Mouse (Mus musculus): ENCODE results near the gene Lhb.
A peak's percentile ranks its signal among the peaks of the same experiment; 100 is the strongest.
"Not testable (repeated sequence)": the region's sequence is repeated elsewhere in the genome, so short reads cannot be mapped to it uniquely, and the experiment has no call there.

Lhb gene

DNA sequence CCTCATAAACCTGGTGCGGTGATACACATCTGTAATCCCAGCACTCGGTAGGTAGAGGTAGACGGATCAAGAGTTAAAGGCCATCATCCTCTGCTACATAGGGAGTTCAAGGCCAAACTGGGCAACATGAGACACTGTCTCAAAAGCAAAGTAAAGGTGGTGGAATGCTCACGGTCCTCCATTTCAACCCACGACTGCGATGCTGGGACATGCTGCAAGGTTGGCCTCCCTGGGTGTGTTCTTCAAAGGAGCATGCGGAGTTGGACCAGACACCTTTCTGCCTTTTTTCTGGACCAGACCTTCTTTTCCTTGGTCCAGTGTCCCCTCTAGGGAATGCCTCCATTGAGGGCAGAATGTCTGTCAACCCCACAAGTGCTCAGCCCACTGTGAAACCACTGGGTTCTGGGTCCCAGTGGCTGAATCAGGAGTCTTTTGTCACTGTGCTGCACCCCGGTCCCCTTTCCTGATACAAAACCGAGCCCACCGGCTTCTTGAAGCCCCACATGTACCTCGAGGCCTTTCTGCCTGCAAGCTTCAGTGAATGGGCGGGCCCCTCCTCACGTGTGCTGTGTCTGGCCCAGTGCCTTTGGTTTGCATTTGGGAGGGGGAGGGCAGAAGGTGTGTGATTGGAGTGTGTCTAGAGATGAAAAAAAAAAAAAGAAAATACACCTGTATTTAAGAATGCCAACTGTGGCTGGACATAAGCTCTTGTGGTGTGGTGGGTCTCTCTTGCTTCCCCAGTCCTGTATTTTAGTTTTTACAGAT is 35.5 kb downstream of the Lhb start:
- DNase-seq, result peak; percentile 34

DNA sequence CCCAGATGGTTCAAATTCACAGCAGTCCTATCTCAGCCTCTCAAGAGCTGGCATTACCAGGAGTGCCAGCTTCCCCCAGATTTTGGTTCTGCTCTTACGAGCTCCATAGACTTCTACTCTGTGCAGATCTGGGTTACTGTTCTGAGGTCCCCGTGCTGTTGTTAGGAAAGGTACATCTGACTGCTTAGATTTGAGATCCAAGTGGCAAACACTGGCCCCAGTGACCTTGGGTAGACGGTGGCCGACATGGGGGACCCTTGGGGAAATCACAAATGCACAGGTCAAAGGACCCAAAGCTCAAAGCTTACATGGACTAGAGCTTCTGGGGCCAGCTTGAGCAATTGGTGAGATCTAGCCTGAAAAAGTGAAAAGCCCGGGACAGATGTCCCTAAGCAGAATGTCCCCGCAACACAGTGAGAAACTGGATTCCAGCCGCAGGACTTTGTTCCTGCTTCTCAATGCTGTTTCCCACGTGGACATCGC is 36.1 kb downstream of the Lhb start:
- DNase-seq, result no peak

DNA sequence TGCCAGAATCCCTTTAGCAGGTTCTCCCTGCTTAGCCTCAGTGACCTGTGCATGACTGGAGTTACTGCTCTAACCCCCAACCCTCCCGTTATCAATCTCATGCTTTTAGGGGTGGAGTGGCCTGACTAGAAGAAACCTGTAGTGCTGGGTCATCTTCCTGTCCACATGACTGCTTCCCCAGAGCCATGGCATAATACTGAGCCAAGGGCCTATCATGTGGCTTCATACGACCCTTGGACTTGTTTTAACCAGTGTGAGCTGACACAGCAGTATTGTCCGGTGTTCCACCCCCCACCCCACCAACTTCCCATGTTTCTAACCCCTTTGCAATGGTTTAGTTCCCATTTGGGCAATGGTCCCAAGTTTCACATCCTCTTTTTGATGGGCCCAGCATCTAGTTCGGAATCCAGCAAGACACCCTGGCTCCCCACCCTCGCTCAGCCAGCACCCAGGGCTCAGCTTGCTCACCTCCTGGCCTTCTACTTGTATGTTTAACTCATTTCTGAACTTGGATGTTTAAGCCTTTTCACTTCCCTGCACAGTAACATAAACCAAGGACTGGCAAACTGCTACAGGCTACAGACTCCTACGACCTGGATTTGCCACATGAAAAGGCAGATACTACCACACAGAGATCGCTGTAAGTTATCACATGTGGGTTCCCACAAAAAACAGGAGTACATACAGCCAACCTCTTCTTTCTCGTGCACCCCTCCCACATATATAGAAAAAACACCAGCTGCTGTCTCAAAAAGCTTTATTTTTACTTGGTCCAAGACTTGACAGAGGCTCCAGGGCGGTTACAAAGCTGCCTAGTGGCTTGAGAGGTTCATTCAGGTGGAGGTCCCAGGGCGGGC is 36.8 kb downstream of the Lhb start:
- DNase-seq, result peak; percentile 66

DNA sequence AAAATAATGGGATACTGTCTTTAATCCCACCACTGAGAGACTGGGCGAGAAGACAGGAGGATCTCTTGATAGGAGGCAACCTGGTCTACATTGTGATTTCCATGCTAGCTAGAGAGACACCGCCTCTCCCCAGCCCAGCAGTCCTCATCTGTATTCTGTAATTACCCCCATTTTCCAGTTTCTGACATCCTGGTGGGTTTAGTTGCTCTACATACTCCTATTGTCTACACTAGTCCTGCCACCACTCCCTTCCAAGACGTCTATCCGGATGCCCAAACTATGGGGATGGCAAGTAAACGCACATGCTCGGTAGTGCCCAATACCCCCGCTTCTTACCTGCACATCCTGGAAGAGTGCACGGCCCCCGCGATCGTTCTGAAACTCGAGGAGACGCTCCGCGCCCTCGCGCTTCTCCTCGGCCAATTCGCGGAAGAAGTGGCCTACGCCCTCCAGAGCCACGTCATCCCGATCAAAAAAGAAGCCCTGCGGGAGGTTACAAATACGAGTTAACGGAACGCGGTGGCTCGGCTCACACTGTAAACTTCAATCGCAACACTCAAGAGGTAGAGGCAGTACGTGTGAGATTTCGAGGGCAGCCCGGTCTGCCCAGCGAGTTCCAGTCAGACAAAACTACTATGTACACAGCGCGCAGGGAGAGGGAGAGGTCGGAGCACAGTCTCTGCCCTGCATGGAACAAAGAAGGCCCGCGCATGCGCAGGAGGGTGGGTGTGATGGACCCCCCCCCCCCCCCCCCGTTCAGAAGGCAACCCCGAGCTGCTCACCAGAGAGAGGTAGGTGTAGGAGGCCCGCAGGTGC is 38.3 kb downstream of the Lhb start:
- DNase-seq, result peak; percentile 91

DNA sequence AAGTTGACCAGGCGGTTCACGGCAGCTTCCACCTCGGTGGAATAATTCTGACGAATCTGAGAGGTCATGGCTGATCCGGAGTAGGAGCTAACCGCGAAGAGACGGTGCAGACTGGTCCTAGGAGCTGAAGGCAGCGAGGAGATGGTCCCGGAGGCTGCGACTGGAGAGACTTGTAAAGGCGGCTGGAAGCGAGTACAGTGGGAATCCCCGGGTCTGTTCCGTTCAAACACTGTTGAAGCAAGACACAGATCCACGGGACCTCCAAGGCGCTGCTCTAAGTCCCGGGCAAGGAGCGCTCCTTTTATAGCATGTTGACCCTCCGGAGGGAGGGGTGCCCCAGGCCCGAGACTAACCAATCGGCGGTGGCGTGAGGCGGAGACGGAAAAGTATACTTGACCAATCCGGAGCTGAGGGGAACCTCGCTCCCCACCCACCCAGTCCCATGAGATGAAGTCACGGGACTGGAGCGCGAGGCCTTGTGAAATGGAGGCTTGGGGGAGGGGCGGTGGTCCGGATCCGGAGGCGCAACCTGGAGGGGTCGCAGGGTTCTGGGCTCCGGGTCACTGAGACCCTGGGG is 39.0 kb downstream of the Lhb start, which contains the start of gene Ftl1:
Gene Ftl1, minus strand, starts transcription at position 321 of the 577 bp plus-strand sequence.
- peak; percentile 99 for DNase-seq

DNA sequence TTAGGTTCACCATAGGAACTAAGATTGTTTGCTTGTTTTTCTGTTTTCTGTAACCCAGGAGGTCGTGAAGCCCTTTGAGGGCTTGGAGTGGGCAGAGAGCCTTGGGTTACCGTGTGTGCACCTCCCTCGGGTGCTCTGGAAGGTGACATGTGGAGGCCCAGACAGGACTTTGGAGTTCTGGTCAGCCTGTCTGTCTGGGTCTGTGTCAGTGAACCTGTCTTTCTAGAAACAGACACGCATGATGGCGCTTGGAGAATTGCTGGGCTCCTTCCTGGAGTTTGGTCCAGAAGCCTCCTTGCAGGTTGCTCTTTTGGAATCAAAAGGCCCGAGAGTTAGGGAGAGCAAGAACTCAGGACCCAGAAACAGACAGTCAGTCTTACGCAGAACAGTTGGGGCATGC is 39.8 kb downstream of the Lhb start:
- no peak for DNase-seq

DNA sequence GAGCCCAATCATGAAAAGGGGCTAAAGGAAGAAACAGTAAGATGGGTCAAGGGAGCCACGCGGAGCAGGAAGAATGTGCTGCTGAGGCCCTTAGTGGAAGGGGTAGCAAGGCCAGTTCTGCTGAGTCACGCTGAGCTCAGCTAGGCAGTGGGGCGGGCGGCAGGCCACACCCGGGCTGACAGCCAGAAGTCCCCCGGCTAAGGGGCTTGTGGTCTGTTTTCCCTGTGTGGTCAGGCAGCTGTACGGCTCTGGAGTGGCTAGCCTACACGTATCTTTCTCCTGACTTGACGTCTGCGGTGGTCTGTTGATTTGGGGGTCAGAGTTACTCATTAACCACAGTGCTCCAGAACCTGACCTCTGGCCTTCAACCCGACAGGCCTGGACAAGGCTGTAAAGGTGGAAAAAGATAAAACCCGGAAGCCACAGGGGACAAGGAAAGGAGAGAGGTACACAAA is 40.3 kb downstream of the Lhb start:
- peak; percentile 83 for DNase-seq

DNA sequence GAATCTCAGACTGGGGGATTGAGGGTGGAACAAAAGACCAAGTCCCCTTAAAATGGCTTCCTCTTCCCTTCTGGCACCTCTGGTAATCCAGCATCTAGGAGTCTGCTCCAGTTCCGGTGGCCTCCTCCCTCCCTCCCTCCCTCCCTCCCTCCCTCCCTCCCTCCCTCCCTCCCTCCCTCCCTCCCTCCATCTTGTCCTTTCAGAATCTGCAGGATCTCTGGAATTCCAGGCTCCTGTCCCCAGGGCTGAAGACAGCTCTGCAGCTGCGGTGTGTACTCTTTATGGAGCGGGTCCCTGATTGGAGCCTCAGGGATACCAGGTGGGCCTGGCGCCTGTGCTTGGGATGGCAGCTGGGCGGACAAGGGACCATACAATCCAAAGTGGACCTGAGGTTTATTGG is 40.7 kb downstream of the Lhb start:
- no peak for DNase-seq

DNA sequence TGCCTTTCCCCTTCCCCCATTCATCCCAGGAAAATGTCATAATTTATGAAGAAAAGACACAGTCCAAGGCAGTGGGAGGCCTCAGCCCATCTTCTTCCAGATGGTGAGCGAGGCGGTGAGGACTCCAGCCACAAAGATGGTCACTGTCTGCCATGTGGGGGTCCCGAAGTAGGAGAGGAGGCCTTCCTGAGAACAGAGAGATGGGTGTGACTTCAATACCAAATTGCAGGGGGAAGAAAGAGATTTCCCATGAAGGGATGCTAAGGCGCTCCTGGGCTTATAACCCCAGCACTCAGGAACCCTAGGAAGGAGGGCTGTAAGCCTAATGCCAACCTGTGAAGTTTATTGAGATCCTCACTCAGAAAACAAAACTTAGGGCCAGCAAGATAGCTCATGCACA is 41.2 kb downstream of the Lhb start:
- no peak for DNase-seq

DNA sequence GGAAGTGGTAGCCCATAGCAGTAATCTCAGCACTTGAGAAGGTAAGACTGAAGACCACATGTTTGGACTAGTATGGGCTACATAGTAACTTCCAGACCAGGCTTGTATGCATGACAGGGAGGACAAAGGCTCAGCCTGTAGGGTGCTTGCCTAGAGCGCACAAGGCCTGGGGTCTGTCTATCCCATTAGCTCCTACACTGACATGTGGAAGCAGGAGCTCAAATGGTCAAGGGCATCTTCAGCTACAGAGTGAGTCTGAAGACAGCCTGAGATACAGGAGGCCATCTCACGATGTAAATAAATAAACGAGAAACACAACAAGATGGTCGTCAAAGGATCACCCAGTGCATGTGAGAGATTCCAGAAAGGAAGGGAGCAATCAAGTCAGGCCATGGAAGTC is 41.7 kb downstream of the Lhb start:
- DNase-seq, result no peak

DNA sequence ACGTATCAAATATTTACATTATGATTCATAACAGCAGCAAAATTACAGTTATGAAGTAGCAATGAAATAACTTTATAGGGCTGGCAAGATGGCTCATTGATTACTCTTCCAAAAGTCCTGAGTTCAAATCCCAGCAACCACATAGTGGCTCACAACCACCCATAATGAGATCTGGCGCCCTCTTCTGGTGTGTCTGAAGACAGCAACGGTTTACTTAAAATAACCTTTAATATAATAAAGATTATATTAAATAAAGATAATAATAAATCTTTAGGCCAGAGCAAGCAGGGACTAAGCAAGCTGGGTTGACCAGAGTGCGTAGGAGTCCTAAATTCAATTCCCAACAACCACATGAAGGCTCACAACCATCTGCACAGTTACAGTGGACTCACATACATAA is 42.2 kb downstream of the Lhb start:
- not testable (repeated sequence) for DNase-seq

DNA sequence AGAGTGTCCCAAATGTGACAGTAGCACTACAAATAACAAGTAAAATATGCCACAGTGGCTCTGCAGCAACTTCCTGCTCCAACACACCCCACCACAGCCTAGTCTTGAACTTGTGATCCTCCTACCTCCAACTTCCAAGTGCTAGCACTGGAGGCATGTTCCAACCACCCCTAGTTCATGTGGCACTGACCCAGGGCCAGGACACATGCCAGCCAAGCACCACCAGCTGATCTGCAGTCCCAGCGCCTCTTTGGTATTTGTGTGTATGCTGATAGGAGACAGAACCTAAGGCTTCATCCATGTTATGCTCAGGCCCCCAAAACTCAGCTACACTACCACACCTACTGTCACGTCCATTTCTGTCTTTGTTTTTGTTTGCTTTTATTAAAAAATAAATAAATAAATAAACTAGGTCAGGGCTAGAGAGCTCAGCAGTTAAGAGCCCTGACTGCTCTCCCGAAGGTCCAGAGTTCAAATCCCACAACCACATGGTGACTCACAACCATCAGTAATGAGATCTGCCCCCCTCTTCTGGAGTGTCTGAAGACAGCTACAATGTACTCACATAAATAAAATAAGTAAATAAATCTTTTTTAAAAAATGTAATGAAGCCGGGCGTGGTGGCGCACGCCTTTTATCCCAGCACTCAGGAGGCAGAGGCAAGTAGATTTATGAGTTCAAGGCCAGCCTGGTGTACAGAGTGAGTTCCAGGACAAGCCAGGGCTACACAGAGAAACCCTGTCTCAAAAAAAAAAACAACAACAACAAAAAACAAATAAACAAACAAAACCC is 43.6 kb downstream of the Lhb start:
- no peak for DNase-seq

DNA sequence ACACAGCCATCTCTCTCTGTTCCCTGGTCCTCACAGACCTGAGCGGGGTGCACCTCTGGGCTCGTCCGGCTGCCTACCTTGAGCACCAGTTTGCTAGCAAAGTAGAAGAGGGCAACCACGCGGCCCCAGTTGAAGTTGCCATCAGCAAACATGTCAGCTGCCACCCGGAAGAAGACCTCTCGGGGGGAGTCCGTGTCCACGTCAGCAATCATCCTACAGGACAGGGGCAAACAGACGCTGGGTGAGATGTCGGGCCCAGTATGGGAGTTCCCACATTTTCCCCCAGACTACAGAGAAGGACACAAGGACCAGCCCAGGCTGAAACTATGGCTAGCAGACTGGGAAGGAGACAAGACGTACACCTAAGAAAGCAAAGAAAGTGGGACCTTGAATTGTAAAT is 44.5 kb downstream of the Lhb start:
- DNase-seq, result no peak

DNA sequence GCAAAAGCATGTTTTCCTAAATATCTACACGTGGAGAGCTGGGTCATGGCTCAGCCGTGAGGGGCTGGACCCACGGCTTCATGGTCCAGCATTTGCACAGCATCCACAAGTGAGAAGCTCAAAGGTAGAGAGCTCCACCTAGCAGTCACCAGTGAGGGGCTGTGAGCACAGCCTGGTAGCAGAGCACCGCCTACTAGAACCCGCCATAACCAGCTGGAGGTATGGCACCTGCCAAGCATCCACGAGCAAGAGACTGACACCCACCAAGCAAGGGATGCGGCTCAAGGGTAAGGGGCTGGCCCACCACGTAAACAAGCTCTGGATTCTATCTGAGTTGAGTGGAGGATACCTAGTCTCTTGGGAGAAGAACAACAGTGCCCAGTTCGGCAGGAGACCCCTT is 44.9 kb downstream of the Lhb start:
- DNase-seq, result no peak

DNA sequence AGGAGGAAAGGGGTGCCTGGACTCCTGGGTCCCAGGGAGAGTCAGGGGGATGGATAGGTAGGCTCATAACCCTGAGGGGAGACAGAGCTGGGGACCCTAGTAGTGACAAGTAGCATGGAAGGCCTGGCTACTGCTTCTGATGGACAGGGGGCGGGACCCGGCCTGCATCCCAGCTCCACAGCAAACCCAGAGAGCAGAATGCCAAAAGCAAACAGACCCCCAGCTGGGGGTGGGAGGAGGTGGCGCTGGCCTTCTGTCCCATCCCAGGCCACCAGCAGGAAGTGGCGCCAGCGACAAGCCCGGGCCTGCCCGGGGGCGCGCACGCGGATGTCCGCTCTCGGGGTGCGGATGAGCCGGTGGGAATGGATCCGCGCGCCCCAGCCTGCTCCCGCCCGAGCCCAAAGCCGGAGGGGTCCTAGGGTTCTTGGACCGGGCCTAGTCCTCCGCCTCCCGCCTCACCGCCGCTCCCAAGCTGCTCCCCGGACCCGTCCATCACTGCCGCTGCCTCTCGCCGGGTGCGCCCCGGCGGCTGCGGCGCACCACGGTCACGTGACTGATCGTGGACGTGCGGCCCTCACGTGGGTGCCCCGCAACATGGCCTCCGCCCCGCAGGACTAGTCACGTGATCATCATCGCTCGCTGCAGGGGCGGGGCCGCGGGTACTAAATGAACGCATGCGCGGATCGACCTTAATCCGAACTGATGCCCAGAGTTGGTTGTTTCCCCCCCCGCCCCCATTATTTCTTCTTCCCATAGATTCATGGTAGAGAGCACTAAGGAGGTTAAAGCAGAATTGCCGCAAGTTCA is 45.9 kb downstream of the Lhb start, which contains the start of gene Bax:
Gene Bax, minus strand, starts transcription at position 616 of the 807 bp plus-strand sequence.
- DNase-seq, result peak; percentile 98

DNA sequence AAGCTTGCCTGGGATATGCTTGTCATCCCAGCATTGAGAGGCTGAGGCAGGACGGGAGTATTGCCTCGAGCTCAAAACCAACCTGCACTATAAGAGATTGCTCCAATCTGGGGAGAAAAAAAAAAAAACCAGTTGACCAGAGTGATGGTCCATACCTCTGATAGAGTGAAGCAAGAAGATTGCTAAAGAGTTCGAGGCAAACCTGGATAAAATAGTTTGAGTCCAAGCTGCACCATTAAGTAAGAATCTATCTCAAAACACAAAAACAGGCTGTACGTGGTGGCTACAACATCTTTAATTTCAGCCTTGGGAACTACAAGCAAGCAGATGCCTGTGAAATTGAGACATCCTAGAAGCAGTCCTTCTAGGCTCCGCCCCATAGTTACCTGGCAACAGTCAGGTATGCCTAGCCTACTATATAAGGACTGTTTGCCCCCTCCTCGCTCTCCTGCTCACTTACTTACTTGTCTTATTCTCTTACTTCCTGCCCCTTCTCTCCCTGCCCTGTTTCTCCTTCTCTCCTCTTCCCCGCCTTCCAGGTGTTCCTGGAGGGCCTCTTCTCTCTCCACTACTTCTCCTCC is 46.6 kb downstream of the Lhb start:
- peak; percentile 86 for DNase-seq

DNA sequence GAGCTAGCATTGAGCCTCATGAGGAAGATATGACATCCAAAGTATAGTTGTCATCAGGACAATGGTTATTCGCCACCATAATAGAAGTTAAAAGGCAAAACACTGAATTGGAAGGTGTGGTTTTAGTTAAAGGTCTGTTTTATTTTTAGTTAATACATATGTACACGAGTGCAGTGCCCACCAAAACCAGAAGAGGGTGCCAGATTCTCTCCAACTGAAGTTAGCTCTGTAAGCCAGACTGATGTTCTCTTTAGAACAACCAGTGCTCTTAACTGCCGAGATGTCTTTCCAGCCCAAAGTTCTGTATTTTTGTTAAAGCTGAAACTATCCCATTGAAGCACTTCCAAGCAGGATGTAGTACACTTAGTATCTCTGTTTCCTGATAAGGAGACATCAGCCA is 50.2 kb downstream of the Lhb start:
- peak; percentile 93 for DNase-seq
